In the genomic region with DNA sequence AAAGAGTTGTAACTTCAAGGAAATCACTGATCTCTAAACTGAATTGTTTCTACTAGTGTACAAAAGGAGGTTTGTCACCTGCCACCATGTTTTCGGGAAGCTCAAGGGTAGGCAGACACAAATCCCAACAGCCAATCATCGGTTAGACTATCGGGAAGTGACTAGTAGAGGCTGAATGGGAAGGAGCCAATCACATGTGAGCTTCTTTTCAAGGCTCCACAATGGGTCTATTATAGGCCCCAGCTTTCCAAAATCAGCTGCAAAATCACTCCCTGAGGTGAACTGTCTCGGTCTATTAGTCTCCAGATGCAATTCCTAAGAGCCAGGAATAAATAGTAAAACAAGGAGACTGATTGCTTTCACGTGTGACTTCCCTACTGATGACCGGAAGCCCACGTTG, we compare ENCODE assay signal across 15 mouse cellular contexts.
DNase-seq lines count a peak whose midpoint lies in the region; ATAC-seq lines count a peak whose summit lies in the region.
"Had no signal": no experiment of that assay in that cellular context is flagged by ENCODE, and none has a peak within 500 bp of the region (broad histone marks: within the 10 kb centered on the region; RNA-seq: fewer than 3 reads in every experiment).

No protein-coding gene starts in this region.

- ATAC-seq in hindbrain, embryonic 15.5 days (ENCODE audit: low FRiP score, low read depth), result peak; percentile 55; the same call in 1 of the 2 replicates
- no peak for ATAC-seq in hindbrain, embryonic 13.5 days (ENCODE audit: low FRiP score)
- ATAC-seq in limb, embryonic 12.5 days (ENCODE audit: insufficient number of reproducible peaks, insufficient read depth, low FRiP score, low TSS enrichment, low read depth), result no peak
- ATAC-seq in forebrain, embryonic 11.5 days (replicated peaks; ENCODE audit: low FRiP score), result 0 out of 2 replicates have a peak, but pooled peaks have one; percentile 46
- ATAC-seq in neural tube, embryonic 14.5 days (ENCODE audit: low read depth), result peak; percentile 65
- ATAC-seq: intestine, embryonic 15.5 days had no signal

- H3K27me3 ChIP-seq in hindbrain, embryonic 15.5 days, result no peaks in the 10 kb centered on the region
- no peaks in the 10 kb centered on the region for H3K27me3 ChIP-seq in hindbrain, embryonic 13.5 days
- H3K27me3 ChIP-seq in limb, embryonic 12.5 days, result no peaks in the 10 kb centered on the region
- H3K27me3 ChIP-seq in limb, embryonic 10.5 days (ENCODE audit: low read depth, poor library complexity, severe bottlenecking), result no peaks in the 10 kb centered on the region
- H3K27me3 ChIP-seq in forebrain, embryonic 11.5 days (ENCODE audit: control insufficient read depth, insufficient read depth, low read length), result no peaks in the 10 kb centered on the region
- H3K27me3 ChIP-seq in neural tube, embryonic 14.5 days (ENCODE audit: control insufficient read depth, insufficient read depth, low read length), result no peaks in the 10 kb centered on the region
- H3K27me3 ChIP-seq: embryonic facial prominence, embryonic 15.5 days; intestine, embryonic 15.5 days; midbrain, embryonic 12.5 days had no signal

- no peaks in the 10 kb centered on the region for H3K9me3 ChIP-seq in hindbrain, embryonic 15.5 days
- no peaks in the 10 kb centered on the region for H3K9me3 ChIP-seq in hindbrain, embryonic 13.5 days
- no peaks in the 10 kb centered on the region for H3K9me3 ChIP-seq in limb, embryonic 12.5 days
- no peaks in the 10 kb centered on the region for H3K9me3 ChIP-seq in limb, embryonic 10.5 days (replicated peaks)
- H3K9me3 ChIP-seq in forebrain, embryonic 11.5 days (ENCODE audit: control insufficient read depth, low read length), result no peaks in the 10 kb centered on the region
- H3K9me3 ChIP-seq in neural tube, embryonic 14.5 days (ENCODE audit: control insufficient read depth, low read length), result no peaks in the 10 kb centered on the region
- H3K9me3 ChIP-seq: embryonic facial prominence, embryonic 15.5 days; intestine, embryonic 15.5 days; midbrain, embryonic 12.5 days had no signal

- no peak overlapping the region for H3K9ac ChIP-seq in hindbrain, embryonic 15.5 days
- H3K9ac ChIP-seq in hindbrain, embryonic 13.5 days, result no peak overlapping the region
- H3K9ac ChIP-seq in limb, embryonic 12.5 days (replicated peaks), result no peak overlapping the region
- no peak overlapping the region for H3K9ac ChIP-seq in forebrain, embryonic 11.5 days (ENCODE audit: low read length)
- no peak overlapping the region for H3K9ac ChIP-seq in neural tube, embryonic 14.5 days (replicated peaks; ENCODE audit: low read depth, low read length)
- H3K9ac ChIP-seq: embryonic facial prominence, embryonic 15.5 days; intestine, embryonic 15.5 days; midbrain, embryonic 12.5 days had no signal

- WGBS in hindbrain, embryonic 15.5 days, result 54% methylated on average over 7 of the region's 7 CpGs
- 44% methylated on average over 7 of the region's 7 CpGs for WGBS in hindbrain, embryonic 13.5 days
- 51% methylated on average over 7 of the region's 7 CpGs for WGBS in limb, embryonic 12.5 days
- 83% methylated on average over 7 of the region's 7 CpGs for WGBS in limb, embryonic 10.5 days
- 75% methylated on average over 7 of the region's 7 CpGs for WGBS in forebrain, embryonic 11.5 days
- WGBS in neural tube, embryonic 14.5 days, result 34% methylated on average over 7 of the region's 7 CpGs

- no peaks in the 10 kb centered on the region for H3K36me3 ChIP-seq in hindbrain, embryonic 15.5 days
- no peaks in the 10 kb centered on the region for H3K36me3 ChIP-seq in hindbrain, embryonic 13.5 days
- no peaks in the 10 kb centered on the region for H3K36me3 ChIP-seq in limb, embryonic 12.5 days
- peaks cover 3% of the 10 kb centered on the region; the same call in 1 of the 2 replicates for H3K36me3 ChIP-seq in limb, embryonic 10.5 days
- no peaks in the 10 kb centered on the region for H3K36me3 ChIP-seq in forebrain, embryonic 11.5 days (ENCODE audit: control insufficient read depth, insufficient read depth, low read length)
- H3K36me3 ChIP-seq in neural tube, embryonic 14.5 days (ENCODE audit: control insufficient read depth, insufficient read depth, low read length), result no peaks in the 10 kb centered on the region
- H3K36me3 ChIP-seq: embryonic facial prominence, embryonic 15.5 days; intestine, embryonic 15.5 days; midbrain, embryonic 12.5 days had no signal

- H3K4me3 ChIP-seq in hindbrain, embryonic 15.5 days, result no peak overlapping the region; the same call in 1 of the 2 replicates
- H3K4me3 ChIP-seq in hindbrain, embryonic 13.5 days, result no peak overlapping the region
- H3K4me3 ChIP-seq in limb, embryonic 12.5 days (replicated peaks), result no peak overlapping the region
- H3K4me3 ChIP-seq in limb, embryonic 10.5 days, result no peak overlapping the region
- H3K4me3 ChIP-seq in forebrain, embryonic 11.5 days (ENCODE audit: low read depth, low read length), result no peak overlapping the region
- H3K4me3 ChIP-seq in neural tube, embryonic 14.5 days (ENCODE audit: low read depth, low read length), result no peak overlapping the region
- H3K4me3 ChIP-seq: embryonic facial prominence, embryonic 15.5 days; intestine, embryonic 15.5 days; midbrain, embryonic 12.5 days had no signal

- H3K27ac ChIP-seq in hindbrain, embryonic 15.5 days (replicated peaks), result no peak overlapping the region
- H3K27ac ChIP-seq in hindbrain, embryonic 13.5 days, result no peak overlapping the region
- H3K27ac ChIP-seq in limb, embryonic 12.5 days, result no peak overlapping the region
- no peak overlapping the region for H3K27ac ChIP-seq in limb, embryonic 10.5 days
- no peak overlapping the region for H3K27ac ChIP-seq in forebrain, embryonic 11.5 days (ENCODE audit: low read depth, low read length)
- H3K27ac ChIP-seq in neural tube, embryonic 14.5 days (ENCODE audit: low read depth, low read length), result no peak overlapping the region
- H3K27ac ChIP-seq: embryonic facial prominence, embryonic 15.5 days; intestine, embryonic 15.5 days; midbrain, embryonic 12.5 days had no signal

- peaks cover 14% of the 10 kb centered on the region for H3K4me1 ChIP-seq in hindbrain, embryonic 15.5 days (replicated peaks)
- peaks cover 47% of the 10 kb centered on the region for H3K4me1 ChIP-seq in hindbrain, embryonic 13.5 days (replicated peaks)
- peaks cover 22% of the 10 kb centered on the region for H3K4me1 ChIP-seq in limb, embryonic 12.5 days (replicated peaks)
- peaks cover 43% of the 10 kb centered on the region for H3K4me1 ChIP-seq in limb, embryonic 10.5 days
- peaks cover 6% of the 10 kb centered on the region; the same call in 1 of the 2 replicates for H3K4me1 ChIP-seq in forebrain, embryonic 11.5 days (replicated peaks; ENCODE audit: control insufficient read depth, insufficient read depth, low read length)
- H3K4me1 ChIP-seq in neural tube, embryonic 14.5 days (ENCODE audit: control insufficient read depth, insufficient read depth, low read length), result peaks cover 9% of the 10 kb centered on the region; the same call in 1 of the 2 replicates
- H3K4me1 ChIP-seq: intestine, embryonic 15.5 days had no signal

- peak overlapping the region; percentile 40 for H3K4me2 ChIP-seq in hindbrain, embryonic 15.5 days
- H3K4me2 ChIP-seq in hindbrain, embryonic 13.5 days, result no peak overlapping the region
- H3K4me2 ChIP-seq in limb, embryonic 12.5 days, result peak overlapping the region; percentile 25
- H3K4me2 ChIP-seq in forebrain, embryonic 11.5 days (ENCODE audit: low read depth, low read length, severe bottlenecking), result no peak overlapping the region
- H3K4me2 ChIP-seq in neural tube, embryonic 14.5 days (ENCODE audit: low read depth, low read length), result peak overlapping the region; percentile 19
- H3K4me2 ChIP-seq: embryonic facial prominence, embryonic 15.5 days; intestine, embryonic 15.5 days; midbrain, embryonic 12.5 days had no signal

- DNase-seq in limb, embryonic 10.5 days (ENCODE audit: low spot score), result no peak
- no peak for DNase-seq in forebrain, embryonic 11.5 days (ENCODE audit: low spot score)
- DNase-seq in frontal cortex, postnatal 36 days (ENCODE audit: low spot score in 2 of 2), result no peak
- no peak for DNase-seq in spleen, adult 12 weeks (ENCODE audit: low spot score)
- DNase-seq: cerebellum, postnatal 10 days; heart, postnatal 10 days; kidney, postnatal 4 days; lung, postnatal 36 days had no signal

Comparison
In these comparisons a context has a peak if more than half of its experiments do, and no peak if none do; other contexts are left out.
1. ATAC-seq: peak in hindbrain, embryonic 15.5 days (single experiment), forebrain, embryonic 11.5 days (single experiment) and neural tube, embryonic 14.5 days (single experiment); none in hindbrain, embryonic 13.5 days (single experiment) and limb, embryonic 12.5 days (single experiment).
2. H3K4me2 ChIP-seq: peak in hindbrain, embryonic 15.5 days (single experiment), limb, embryonic 12.5 days (single experiment) and neural tube, embryonic 14.5 days (single experiment); none in hindbrain, embryonic 13.5 days (single experiment) and forebrain, embryonic 11.5 days (single experiment).